Mouse (Mus musculus) spleen, adult 2 months (tissue): ENCODE measurements around the gene Fam171a2.

Source experiments
- CTCF ChIP-seq: fragments of 200-500 bp; IDR thresholded peaks from 2 replicates; pipeline ENCODE4 v1.5.1; 2011; ENCODE audit warnings: mild to moderate bottlenecking, inconsistent platforms; ENCODE audit not compliant: insufficient read depth, insufficient read length, insufficient replicate concordance; ENCODE audit errors: extremely low read depth
- POLR2A ChIP-seq: fragments of 200-500 bp; IDR thresholded peaks from 2 replicates; pipeline ENCODE4 v1.6.1; 2011; ENCODE audit warnings: low read depth, low read length, inconsistent platforms

DNA sequence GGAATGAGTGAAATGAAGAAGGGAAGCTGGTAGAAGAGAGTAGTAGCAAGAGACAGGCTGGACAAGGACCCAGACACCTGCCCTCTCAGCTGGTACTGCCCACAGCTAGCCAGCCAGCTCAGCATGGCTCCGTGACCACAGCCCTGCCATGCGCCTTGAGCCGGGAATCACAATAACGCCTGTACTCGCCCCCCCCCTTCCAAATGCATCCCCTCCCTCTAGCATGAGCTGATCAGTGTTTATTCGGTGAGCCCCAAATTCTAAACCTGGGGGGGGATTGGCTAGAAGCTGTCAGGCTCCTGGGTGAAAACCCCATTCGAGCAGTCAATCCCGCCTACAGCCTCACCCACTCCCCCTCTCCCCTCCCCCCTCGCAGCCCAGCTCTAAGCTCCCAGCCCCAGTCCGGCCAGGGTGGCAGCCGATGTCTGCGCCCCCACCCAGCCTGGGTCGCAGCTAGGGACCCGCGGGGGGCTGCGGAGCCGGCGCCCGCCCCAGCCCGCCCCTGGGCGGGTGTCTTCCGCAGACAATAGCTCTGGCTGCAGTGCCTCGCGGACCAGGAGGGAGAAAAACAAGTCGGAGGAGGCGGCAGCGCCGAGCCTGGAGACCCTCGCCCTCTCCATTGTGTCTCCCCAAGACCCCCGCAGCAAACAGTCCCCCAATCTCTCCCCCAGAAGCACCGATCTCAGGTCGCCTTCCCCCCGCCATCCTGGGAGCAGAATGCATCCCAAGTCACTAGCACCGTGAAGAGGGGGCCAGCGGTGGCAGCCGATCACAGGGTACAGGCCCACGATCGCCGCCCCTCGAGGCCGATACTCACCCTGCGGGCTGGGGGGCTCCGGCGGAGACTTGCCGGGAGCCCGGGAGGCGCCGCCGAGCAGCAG lies 661 bp downstream of the Fam171a2 start:
- TF ChIP-seq POLR2A: no peak
- TF ChIP-seq CTCF: no peak
